Mouse (Mus musculus): ENCODE measurements around the gene Fhl2. TPM values are rescaled to one million over a fixed set of nuclear protein-coding genes. Genes with fewer than 3 reads are reported as not detected.
A peak's percentile ranks its signal among the peaks of the same experiment; 100 is the strongest.

Gene Fhl2
- polyA plus RNA-seq, 1 experiment, result 56.9 TPM

GRCm38 (mm10) chr1:43207147-43207546, 10.4 kb upstream of the Fhl2 start:
- peaks cover 14% of the 10 kb centered on the region; the same call in 1 of the 2 replicates for H3K4me1 ChIP-seq (ENCODE audit: control insufficient read depth, insufficient read depth, insufficient read length, low read length)
- no peaks in the 10 kb centered on the region for H3K27me3 ChIP-seq (ENCODE audit: control insufficient read depth, insufficient read depth, low read length)
- H3K36me3 ChIP-seq (ENCODE audit: control insufficient read depth, insufficient read depth, low read length), result no peaks in the 10 kb centered on the region
- TF ChIP-seq POLR2A (IDR thresholded peaks at IDR 0.05; ENCODE audit: low read depth, low read length) (no peak), CTCF (IDR thresholded peaks at IDR 0.05; ENCODE audit: extremely low read depth, insufficient read length, insufficient replicate concordance, low read depth, low read length) (no peak)
- no peak overlapping the region for H3K4me3 ChIP-seq (ENCODE audit: low read depth, low read length)
- no peak overlapping the region for H3K27ac ChIP-seq (ENCODE audit: insufficient read depth, low read depth, low read length)
- WGBS, result 91% methylated on average over 1 of the region's 1 CpGs

GRCm38 (mm10) chr1:43203282-43203681, 6.5 kb upstream of the Fhl2 start:
- WGBS, result 10% methylated on average over 5 of the region's 5 CpGs
- Histone ChIP-seq H3K4me1 (ENCODE audit: control insufficient read depth, insufficient read depth, insufficient read length, low read length) (peaks cover 16% of the 10 kb centered on the region; the same call in 1 of the 2 replicates), H3K4me3 (ENCODE audit: low read depth, low read length) (no peak overlapping the region), H3K36me3 (ENCODE audit: control insufficient read depth, insufficient read depth, low read length) (no peaks in the 10 kb centered on the region), H3K27me3 (ENCODE audit: control insufficient read depth, insufficient read depth, low read length) (no peaks in the 10 kb centered on the region), H3K27ac (ENCODE audit: insufficient read depth, low read depth, low read length) (peak overlapping the region; percentile 20; the same call in 1 of the 2 replicates)
- no peak for TF ChIP-seq POLR2A (IDR thresholded peaks at IDR 0.05; ENCODE audit: low read depth, low read length)
- TF ChIP-seq CTCF (IDR thresholded peaks at IDR 0.05; ENCODE audit: extremely low read depth, insufficient read length, insufficient replicate concordance, low read depth, low read length), result no peak

GRCm38 (mm10) chr1:43202226-43202625, 5.4 kb upstream of the Fhl2 start:
- no peak overlapping the region for H3K4me3 ChIP-seq (ENCODE audit: low read depth, low read length)
- H3K27me3 ChIP-seq (ENCODE audit: control insufficient read depth, insufficient read depth, low read length), result no peaks in the 10 kb centered on the region
- no peak for TF ChIP-seq POLR2A (IDR thresholded peaks at IDR 0.05; ENCODE audit: low read depth, low read length)
- TF ChIP-seq CTCF (IDR thresholded peaks at IDR 0.05; ENCODE audit: extremely low read depth, insufficient read length, insufficient replicate concordance, low read depth, low read length), result no peak
- H3K36me3 ChIP-seq (ENCODE audit: control insufficient read depth, insufficient read depth, low read length), result no peaks in the 10 kb centered on the region
- H3K27ac ChIP-seq (ENCODE audit: insufficient read depth, low read depth, low read length), result no peak overlapping the region
- peaks cover 16% of the 10 kb centered on the region; the same call in 1 of the 2 replicates for H3K4me1 ChIP-seq (ENCODE audit: control insufficient read depth, insufficient read depth, insufficient read length, low read length)

DNA sequence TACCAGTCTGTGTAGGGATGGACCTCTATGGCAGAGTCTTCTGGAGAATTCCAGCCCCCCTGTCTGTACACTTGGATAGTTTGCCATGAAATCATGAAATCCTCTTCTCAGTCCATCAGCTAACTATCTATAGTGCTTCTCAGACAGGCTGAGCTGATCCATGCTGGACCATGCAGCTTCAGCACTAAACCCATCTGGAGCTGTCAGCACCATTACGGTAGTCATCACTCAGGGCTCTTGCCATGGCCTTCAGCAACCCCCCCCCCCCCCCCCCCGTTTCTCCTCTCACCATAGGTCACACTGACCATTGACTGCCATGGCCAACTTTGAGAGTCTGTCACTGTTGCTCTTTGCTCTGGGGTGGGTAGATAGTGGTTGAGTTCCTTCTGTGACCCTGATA, 5.0 kb upstream of the Fhl2 start:
- TF ChIP-seq POLR2A (IDR thresholded peaks at IDR 0.05; ENCODE audit: low read depth, low read length) (no peak), CTCF (IDR thresholded peaks at IDR 0.05; ENCODE audit: extremely low read depth, insufficient read length, insufficient replicate concordance, low read depth, low read length) (no peak)
- Histone ChIP-seq H3K4me1 (ENCODE audit: control insufficient read depth, insufficient read depth, insufficient read length, low read length) (peaks cover 18% of the 10 kb centered on the region; the same call in 1 of the 2 replicates), H3K27me3 (ENCODE audit: control insufficient read depth, insufficient read depth, low read length) (no peaks in the 10 kb centered on the region), H3K27ac (ENCODE audit: insufficient read depth, low read depth, low read length) (no peak overlapping the region), H3K36me3 (ENCODE audit: control insufficient read depth, insufficient read depth, low read length) (no peaks in the 10 kb centered on the region), H3K4me3 (ENCODE audit: low read depth, low read length) (no peak overlapping the region)
- 85% methylated on average over 2 of the region's 2 CpGs for WGBS

DNA sequence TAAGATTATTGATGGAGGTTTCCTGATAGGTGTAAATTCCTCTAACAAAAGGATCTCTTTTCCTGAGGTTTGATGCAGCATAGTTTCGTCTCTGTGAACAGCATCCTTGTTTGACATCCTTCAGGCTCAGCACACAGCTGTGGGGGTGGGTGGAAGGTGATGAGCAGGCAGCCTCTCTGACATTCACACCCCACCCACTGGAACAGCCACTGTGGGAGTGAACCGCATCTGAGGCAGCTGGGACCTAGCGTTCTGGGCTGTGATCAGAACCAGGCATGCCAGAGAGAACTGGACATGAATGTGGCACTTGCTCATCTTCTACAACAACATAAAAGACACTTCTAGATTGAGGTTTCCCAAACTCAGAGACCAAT, 3.1 kb upstream of the Fhl2 start:
- Histone ChIP-seq H3K27me3 (ENCODE audit: control insufficient read depth, insufficient read depth, low read length) (no peaks in the 10 kb centered on the region), H3K4me1 (ENCODE audit: control insufficient read depth, insufficient read depth, insufficient read length, low read length) (peaks cover 23% of the 10 kb centered on the region; the same call in 1 of the 2 replicates), H3K4me3 (ENCODE audit: low read depth, low read length) (no peak overlapping the region), H3K27ac (ENCODE audit: insufficient read depth, low read depth, low read length) (no peak overlapping the region), H3K36me3 (ENCODE audit: control insufficient read depth, insufficient read depth, low read length) (no peaks in the 10 kb centered on the region)
- WGBS, result 91% methylated on average over 3 of the region's 3 CpGs
- TF ChIP-seq POLR2A (IDR thresholded peaks at IDR 0.05; ENCODE audit: low read depth, low read length), result no peak
- TF ChIP-seq CTCF (IDR thresholded peaks at IDR 0.05; ENCODE audit: extremely low read depth, insufficient read length, insufficient replicate concordance, low read depth, low read length), result no peak

GRCm38 (mm10) chr1:43199210-43199866, 2.6 kb upstream of the Fhl2 start:
- WGBS, result 95% methylated on average over 3 of the region's 3 CpGs
- no peak for TF ChIP-seq CTCF (IDR thresholded peaks at IDR 0.05; ENCODE audit: extremely low read depth, insufficient read length, insufficient replicate concordance, low read depth, low read length)
- TF ChIP-seq POLR2A (IDR thresholded peaks at IDR 0.05; ENCODE audit: low read depth, low read length), result no peak
- H3K4me1 ChIP-seq (ENCODE audit: control insufficient read depth, insufficient read depth, insufficient read length, low read length), result peaks cover 23% of the 10 kb centered on the region; the same call in 1 of the 2 replicates
- no peak overlapping the region for H3K27ac ChIP-seq (ENCODE audit: insufficient read depth, low read depth, low read length)
- no peaks in the 10 kb centered on the region for H3K27me3 ChIP-seq (ENCODE audit: control insufficient read depth, insufficient read depth, low read length)
- H3K36me3 ChIP-seq (ENCODE audit: control insufficient read depth, insufficient read depth, low read length), result no peaks in the 10 kb centered on the region
- H3K4me3 ChIP-seq (ENCODE audit: low read depth, low read length), result no peak overlapping the region

- Histone ChIP-seq H3K27me3 (ENCODE audit: control insufficient read depth, insufficient read depth, low read length) (no peaks in the 10 kb centered on the region), H3K4me1 (ENCODE audit: control insufficient read depth, insufficient read depth, insufficient read length, low read length) (peaks cover 7% of the 10 kb centered on the region; the same call in 1 of the 2 replicates), H3K27ac (ENCODE audit: insufficient read depth, low read depth, low read length) (peak overlapping the region; percentile 8; the same call in 1 of the 2 replicates), H3K4me3 (ENCODE audit: low read depth, low read length) (no peak overlapping the region), H3K36me3 (ENCODE audit: control insufficient read depth, insufficient read depth, low read length) (no peaks in the 10 kb centered on the region)
- TF ChIP-seq POLR2A (IDR thresholded peaks at IDR 0.05; ENCODE audit: low read depth, low read length) (no peak), CTCF (IDR thresholded peaks at IDR 0.05; ENCODE audit: extremely low read depth, insufficient read length, insufficient replicate concordance, low read depth, low read length) (no peak)
- WGBS, result 51% methylated on average over 1 of the region's 1 CpGs
These were observed 725 bp downstream of the Fhl2 start for GRCm38 (mm10) chr1:43196059-43196458.

All from small intestine, adult 2 months (tissue).